Mouse (Mus musculus) thymus, postnatal 10 days (tissue): ENCODE results near the gene Tshz2.
"Not testable (repeated sequence)": the region's sequence is repeated elsewhere in the genome, so short reads cannot be mapped to it uniquely, and the experiment has no call there.

Experiments
- DNase-seq, 2 experiments: peaks; one replicate each; pipeline ENCODE4 v3.0.0; 2021; ENCODE audit warnings: low spot score in 2 of 2

The Tshz2 gene

GRCm38 (mm10) chr2:169632338-169633151 is at the start of gene Tshz2:
Gene Tshz2, plus strand, starts transcription at chr2:169633013.
- DNase-seq: no peak

GRCm38 (mm10) chr2:169583476-169583875 is 49.3 kb upstream of the Tshz2 start:
- DNase-seq: no peak

DNA sequence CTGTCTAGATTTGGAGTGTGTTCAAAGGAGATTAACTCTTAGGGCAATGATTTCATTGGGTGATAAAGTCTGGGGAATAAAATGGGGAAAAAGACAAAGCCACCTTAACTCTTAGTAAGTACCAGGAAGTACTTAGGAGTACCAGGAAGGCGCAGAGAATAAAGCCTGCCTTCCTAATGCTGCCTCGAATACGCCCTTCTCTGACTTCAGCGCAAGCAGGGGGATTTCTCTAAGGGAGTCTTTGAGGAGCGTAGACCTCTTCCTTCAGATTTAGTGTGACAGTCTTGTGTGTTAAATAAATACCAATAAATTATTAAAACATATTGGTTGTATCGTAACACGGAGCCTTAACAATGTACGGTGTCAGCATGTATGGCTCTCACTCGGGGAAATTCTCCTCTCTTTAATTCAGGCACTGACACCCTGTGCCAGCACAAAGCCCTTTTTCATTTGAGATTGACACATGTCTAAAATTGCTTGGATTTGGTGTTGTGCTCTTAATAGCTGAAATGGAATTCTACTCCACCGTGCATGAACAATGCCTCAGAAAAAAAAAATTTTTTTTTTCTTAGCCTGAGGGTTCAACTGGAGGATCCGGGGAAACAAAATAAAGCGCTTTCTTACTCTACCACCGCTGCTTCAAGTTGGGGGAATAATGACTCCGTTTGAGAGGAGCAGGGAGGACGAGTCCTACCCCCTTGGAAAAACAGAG is 47.9 kb upstream of the Tshz2 start:
- DNase-seq: no peak

DNA sequence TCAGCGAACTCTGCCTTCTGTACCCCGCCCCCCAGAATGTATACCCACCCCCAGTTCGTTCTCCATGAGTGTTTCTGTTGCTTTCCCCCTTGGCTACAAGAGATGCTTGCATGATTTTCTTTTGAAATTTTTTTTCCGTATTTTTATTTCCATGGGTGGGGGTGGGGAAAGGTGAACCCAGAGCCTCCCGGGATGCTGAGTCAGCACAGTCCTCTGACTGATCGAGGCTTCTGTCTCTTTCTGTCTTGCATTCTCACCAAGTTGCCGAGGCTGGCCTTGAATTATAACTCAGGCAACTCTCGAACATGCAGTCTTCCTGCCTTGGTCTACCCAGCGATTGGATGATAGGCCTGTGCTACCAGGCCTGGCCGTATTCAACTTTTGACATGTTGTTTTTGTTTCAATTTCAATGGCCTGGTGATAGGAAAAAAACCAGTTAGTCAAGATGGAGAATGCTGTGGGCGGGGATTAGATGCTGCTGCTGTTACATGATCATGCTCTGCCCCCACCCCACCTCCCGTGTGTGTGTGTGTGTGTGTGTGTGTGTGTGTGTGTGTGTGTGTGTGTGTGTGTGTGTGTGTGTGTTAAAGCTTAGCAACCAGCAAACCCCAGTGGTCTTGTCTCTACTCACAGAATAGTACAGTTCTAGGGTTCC is 47.1 kb upstream of the Tshz2 start:
- DNase-seq: no peak

DNA sequence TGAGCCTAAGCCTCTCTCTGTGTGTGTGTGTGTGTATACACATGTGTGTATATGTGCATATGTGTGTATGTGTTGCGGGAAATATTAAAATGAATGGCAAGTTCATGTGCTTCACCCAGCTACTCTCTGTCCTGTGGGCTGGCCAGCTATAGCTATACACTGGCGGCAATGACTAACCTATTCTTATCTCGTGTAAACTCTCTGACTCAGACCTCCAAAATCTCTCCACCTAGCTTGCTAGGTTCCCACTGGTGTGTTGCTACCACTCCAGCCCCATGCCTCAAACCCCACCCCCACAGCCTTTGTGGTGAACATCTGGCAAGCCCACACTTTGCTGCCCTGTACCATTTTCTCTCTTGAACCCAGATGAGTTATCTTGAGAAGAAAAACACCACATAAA is 46.1 kb upstream of the Tshz2 start:
- no peak for DNase-seq

DNA sequence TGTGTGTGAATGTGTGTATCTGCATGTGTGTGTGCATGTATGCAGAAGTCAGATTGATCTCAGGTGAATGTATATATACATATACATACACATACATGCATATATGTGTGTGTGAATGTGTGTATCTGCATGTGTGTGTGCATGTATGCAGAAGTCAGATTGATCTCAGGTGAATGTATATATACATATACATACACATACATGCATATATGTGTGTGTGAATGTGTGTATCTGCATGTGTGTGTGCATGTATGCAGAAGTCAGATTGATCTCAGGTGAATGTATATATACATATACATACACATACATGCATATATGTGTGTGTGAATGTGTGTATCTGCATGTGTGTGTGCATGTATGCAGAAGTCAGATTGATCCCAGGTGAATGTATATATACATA is 45.2 kb upstream of the Tshz2 start, which contains the start of gene Gm11011:
Gene Gm11011 (minus strand): TSS at position 101 of the 400 bp plus-strand sequence.
- DNase-seq: not testable (repeated sequence)

DNA sequence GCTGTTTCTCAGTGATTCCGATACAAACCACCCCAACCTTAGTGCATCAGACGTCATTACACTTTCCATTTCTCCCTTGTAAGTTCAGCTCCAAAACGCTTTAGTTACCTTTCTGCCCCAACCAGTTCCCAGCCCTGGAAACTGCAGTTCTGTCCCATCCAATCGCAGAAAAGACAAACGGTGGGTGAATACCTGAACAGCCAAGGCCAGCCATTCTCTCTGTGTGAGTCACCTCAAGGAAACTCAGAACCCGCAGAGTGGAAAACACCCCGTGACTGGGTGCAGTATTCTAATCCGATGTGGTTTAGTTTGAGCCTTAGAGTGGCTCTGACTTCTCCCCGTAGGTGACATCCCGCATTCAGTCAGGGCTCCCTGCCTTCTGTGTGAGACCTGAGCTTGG is 43.1 kb upstream of the Tshz2 start:
- DNase-seq: no peak

- DNase-seq: no peak
These were observed 42.4 kb upstream of the Tshz2 start for GRCm38 (mm10) chr2:169590412-169590811.

DNA sequence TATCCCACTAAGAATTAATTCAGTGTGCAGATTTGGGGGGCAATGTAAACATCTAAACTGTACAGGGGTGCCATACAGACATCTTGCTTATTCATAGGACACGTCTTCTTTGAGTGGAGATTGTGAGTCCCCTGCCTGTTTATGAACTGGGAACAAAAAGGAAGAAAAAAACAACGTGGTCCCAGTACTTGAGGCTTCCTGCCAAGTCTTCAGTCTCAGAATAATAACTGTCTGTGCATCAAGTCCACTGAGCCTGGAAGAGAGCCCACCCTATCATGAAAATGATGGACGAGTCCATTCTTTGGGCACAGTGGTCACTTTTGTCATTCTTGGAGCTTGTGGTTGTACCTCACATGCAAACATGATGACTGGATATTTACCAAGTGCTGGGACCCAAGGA is 39.1 kb upstream of the Tshz2 start:
- DNase-seq: no peak

DNA sequence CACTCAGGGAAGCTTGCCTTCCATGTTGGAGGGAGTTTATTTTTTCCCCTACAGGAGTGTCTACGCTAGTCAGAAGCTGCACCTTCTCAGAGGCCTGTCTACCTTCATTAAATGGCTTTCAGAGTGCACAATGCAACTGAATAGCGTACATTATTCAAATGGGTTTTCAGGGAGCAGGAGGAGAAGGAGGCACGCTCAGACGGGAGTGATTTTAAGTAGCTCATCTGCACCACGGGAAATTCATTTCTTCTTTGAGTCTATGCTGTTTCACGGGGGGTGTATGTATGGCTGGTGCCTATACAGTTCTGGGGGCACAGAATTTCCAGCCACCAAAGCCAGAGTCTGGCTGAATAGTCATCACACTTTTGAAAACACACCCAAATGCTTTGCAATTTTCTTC is 35.5 kb upstream of the Tshz2 start:
- DNase-seq: no peak

DNA sequence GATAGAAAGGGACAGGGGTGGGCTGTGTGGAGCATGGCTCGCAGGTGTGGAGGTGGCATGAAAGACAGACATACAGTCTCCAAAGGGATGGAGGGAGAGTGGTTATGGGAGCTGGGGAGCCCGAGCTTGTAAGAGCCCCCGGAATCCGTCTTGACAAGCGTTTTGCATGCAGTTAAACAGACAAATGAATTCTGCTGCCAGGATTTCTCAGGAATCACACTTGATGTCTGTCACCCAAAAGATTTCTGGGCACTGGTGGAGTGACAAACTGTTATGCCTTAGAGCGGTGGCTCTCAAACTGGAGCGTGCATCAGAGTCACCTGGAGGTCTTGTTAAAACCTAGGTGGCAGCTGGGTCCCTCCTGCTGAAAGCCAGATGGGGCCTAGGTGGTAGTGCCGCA is 34.8 kb upstream of the Tshz2 start:
- no peak for DNase-seq

DNA sequence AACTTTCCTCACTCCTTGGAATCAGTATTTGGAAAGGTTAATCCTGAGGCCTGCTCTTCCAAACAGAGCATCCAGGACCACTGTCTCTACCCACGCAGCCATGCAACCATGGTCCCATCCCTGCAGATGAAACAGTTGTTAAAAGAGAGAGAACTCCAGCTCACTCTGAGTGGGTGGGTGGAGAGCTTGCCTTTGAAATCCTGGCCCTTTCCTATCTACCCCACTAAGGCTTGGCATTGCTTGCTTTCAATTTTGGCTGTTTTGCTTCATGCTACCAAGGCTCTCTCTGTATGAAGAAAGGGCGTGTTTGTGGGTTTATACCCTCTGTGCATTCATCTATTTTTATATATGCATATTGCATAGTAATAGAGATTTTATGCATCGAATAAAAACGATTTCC is 33.2 kb upstream of the Tshz2 start:
- no peak for DNase-seq

DNA sequence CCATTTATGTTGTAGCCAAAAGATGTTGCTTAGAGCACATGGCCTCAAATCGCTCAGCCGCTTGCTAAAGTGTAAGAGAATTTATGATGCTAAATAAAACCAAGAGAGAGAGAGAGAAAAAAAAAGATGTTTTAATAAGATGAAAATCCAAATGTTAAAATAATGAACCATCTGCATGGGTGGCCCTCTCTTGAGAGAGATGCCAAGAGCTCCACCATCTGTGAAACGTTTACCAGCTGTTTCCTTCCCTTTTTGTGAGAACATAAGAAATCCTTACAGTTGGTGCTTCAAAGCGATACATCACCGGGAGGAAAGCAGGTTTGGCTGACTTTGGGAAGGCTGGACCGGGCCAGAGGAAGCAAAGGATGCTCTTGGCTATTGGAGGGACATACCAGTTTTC is 32.6 kb upstream of the Tshz2 start:
- no peak for DNase-seq

DNA sequence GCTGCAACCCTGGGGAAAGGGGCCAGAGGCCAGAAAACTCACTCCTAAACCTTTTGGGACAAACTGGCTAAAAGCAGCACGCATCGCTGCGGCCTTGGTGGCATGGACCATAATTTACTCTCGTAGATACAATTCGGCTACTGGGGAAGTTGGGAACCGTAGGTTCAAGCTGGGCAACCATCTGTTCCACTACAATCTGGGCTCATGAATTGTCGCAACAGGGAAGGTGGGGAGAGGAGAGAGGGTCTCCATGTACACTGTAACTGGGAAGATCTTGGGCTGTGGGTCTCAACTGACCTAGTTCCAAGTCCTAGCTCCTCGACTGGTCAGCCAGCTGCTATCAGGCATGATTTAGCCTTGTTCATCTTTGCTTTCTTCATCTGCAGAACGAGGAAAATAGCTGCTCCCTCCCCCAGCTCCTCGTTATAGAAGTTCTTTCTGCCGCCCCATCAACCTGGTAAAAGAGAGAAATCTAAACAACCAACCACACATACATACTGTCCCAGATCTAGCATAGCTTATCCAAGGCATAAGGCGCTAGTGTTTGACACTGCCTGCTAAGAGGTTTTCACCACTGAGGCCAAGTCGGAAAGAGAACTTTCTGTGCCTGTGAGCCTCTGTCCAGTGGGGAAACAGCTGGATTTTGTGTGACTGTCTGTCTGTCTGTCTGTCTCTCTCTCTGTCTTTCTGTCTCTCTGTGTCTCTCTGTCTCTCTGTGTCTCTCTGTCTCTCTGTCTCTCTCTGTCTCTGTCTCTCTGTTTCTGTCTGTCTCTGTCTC is 25.7 kb upstream of the Tshz2 start:
- no peak for DNase-seq

GRCm38 (mm10) chr2:169607787-169608186 is 25.0 kb upstream of the Tshz2 start:
- DNase-seq: no peak

GRCm38 (mm10) chr2:169609956-169610355 is 22.9 kb upstream of the Tshz2 start:
- no peak for DNase-seq

- DNase-seq: no peak
These were observed 21.9 kb upstream of the Tshz2 start for GRCm38 (mm10) chr2:169610882-169611281.

DNA sequence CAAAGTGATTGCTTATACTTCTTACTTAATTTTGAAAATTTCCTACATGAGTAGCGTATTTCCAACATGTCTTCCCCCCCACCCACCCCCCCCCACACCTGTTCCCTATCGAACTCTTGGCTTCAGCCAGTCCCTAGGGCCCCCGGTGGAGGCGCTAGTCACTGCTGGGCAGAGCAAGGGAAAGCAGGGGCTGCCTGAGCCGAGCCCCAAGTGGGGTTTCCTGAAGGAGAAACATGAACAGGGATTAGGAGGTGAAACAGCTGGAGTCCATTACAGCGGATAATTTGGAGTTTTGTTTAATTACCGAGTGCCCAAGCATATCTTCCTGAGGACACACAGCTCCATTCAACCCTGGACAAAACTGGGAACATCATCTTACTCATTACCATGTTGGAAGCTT is 21.3 kb upstream of the Tshz2 start:
- no peak for DNase-seq

DNA sequence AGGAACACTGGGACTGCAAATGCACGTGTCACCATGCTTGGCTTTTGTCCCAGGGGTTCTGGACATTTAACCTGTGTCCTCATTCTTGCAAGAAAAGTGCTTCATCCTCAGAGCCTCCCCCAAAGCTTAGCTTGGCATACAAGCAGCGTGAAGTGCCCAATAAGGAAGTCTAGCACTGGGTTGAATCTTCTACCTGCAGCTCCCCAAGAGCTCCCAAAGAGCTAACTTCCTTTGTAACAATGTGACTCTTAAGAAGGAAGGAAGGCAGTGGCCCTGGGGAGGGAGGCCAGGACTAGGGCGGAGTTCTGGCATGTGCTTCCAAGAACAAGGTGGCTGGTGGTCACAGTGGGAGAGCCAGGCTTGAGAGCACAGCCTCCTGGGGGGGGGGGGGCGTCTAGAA is 18.1 kb upstream of the Tshz2 start:
- DNase-seq: no peak

GRCm38 (mm10) chr2:169615998-169616397 is 16.8 kb upstream of the Tshz2 start:
- DNase-seq: no peak

DNA sequence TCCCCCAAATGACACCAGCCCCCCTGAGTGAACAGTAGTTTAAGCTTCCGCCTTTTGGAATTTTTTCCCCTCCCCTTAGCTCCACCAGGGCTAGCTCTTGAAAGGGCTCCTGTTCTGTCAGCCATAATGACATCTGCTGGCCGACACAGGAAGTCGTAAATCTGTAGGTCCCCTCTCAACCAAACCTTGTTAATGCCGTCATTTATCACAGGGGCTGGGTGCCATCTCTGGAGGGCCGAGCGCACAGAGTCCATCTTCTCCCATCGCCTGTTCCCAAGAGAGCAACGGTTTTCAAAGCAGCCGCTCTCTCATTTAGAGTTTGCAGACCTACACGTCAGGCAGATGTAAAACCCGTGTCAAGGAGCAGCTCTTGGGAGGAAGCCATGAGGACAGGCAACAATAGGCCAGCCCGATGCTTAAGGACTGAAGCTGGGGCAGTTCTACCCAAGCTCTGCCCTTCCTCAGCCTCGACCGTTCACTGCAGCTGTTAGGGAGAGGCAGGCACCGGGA is 11.6 kb upstream of the Tshz2 start:
- no peak for DNase-seq

- DNase-seq: no peak
These were observed 2.7 kb upstream of the Tshz2 start for GRCm38 (mm10) chr2:169630070-169630469.
